Mouse (Mus musculus): ENCODE measurements around the gene Cad.
"Not testable (repeated sequence)": the region's sequence is repeated elsewhere in the genome, so short reads cannot be mapped to it uniquely, and the experiment has no call there.

The Cad gene

DNA sequence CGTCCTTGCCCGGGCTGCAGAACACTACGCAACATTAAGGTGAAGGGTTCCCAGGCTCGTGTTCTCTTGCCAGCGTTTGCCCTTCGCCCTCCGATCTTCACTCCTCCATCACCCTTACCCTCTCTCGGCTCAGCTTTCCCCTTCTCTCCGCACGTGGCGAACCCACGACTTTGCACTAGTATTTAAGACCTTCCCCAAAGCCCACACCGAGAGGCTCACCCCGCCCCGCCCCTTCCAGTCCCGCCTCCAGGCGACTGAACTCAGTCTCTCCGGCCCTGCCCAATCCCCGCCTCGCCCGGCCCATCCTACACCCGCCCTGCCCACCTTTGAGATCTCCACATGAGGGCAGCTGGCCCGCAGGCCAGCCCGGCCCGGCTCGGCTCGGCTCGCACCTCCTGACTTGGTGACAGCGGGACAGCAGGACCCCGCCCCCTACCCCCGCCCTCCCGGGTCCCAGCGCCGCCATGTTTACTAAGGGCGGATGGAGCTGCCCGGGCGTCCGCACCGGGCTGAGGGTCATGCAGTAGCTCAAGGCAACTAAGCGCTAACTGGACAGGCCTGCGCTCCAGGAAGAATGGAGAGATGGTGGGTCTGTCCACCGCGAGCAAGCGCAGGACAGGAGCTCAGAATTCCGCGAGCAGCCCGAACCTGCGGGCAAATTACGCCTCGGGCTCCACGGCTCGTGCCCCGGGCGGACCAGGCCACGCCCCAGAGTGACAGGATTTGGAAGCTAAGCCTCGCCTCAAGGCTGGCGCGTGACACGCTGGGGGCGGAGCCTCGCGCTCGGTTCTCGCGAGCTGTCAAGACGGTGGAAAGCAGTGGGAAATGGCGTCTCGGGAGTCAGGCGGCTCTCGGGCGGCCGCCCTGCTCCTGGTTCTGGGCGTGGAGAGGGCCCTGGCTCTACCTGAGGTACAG lies 6.5 kb upstream of the Cad start, which contains the start of gene Atraid:
Gene Atraid (plus strand): TSS at position 465 of the 915 bp plus-strand sequence.
- Histone ChIP-seq H3K27me3 (ENCODE audit: control insufficient read depth, insufficient read depth, low read length, poor library complexity, severe bottlenecking) (no peaks in the 10 kb centered on the region), H3K36me3 (ENCODE audit: control insufficient read depth, insufficient read depth, low read length, poor library complexity, severe bottlenecking) (0 out of 2 replicates have a peak, but pooled peaks cover 2% of the 10 kb centered on the region)
- peak; percentile 99 for DNase-seq (ENCODE audit: low read depth, low spot score)

- Histone ChIP-seq H3K36me3 (ENCODE audit: control insufficient read depth, insufficient read depth, low read length, poor library complexity, severe bottlenecking) (0 out of 2 replicates have a peak, but pooled peaks cover 2% of the 10 kb centered on the region), H3K27me3 (ENCODE audit: control insufficient read depth, insufficient read depth, low read length, poor library complexity, severe bottlenecking) (no peaks in the 10 kb centered on the region)
- peak; percentile 71 for DNase-seq (ENCODE audit: low read depth, low spot score)
Observed at GRCm38 (mm10) chr5:31048763-31049641, 5.6 kb upstream of the Cad start, which contains the start of gene Slc5a6. TSS of gene Slc5a6 (minus strand) at chr5:31048924.

DNA sequence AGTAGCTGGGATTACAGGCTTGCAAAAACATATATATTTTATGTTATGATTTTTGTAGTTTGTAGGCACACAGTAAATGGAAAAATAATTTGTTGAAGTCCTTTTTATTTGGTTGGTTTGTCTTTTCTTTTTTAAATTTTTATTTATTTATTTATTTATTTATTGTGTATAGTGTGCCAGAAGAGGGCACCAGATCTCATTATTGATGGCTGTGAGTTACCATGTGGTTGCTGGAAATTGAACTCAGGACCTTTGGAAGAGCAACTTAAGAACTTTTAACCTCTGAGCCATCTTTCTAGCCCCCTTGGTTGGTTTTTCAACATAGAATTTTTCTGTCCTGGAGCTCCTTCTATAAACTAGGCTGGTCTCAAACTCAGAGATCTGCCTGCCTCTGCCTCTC lies 4.2 kb upstream of the Cad start:
- H3K27me3 ChIP-seq (ENCODE audit: control insufficient read depth, insufficient read depth, low read length, poor library complexity, severe bottlenecking): no peaks in the 10 kb centered on the region
- H3K36me3 ChIP-seq (ENCODE audit: control insufficient read depth, insufficient read depth, low read length, poor library complexity, severe bottlenecking): 0 out of 2 replicates have a peak, but pooled peaks cover 2% of the 10 kb centered on the region
- peak; percentile 54 for DNase-seq (ENCODE audit: low read depth, low spot score)

DNA sequence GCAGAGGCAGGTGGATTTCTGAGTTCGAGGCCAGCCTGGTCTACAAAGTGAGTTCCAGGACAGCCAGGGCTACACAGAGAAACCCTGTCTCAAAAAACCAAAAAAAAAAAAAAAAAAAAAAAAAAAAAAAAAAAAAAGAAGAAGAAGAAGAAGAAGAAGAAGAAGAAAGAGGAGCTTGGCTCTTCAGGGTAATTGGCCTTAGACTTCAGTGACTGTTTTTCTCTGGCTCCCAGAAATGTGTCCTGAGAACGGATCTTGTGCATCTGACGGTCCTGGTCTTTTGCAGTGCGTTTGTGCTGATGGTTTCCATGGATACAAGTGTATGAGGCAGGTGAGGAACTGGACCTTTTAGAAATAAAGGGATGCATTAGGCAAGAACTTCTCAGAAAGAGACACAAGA lies 852 bp upstream of the Cad start:
- H3K36me3 ChIP-seq (ENCODE audit: control insufficient read depth, insufficient read depth, low read length, poor library complexity, severe bottlenecking); H3K27me3 ChIP-seq (ENCODE audit: control insufficient read depth, insufficient read depth, low read length, poor library complexity, severe bottlenecking); DNase-seq (ENCODE audit: low read depth, low spot score): not testable (repeated sequence)

- H3K27me3 ChIP-seq (ENCODE audit: control insufficient read depth, insufficient read depth, low read length, poor library complexity, severe bottlenecking): no peaks in the 10 kb centered on the region
- peaks cover 8% of the 10 kb centered on the region; the same call in 1 of the 2 replicates for H3K36me3 ChIP-seq (ENCODE audit: control insufficient read depth, insufficient read depth, low read length, poor library complexity, severe bottlenecking)
- DNase-seq (ENCODE audit: low read depth, low spot score): peak; percentile 18
Observed at GRCm38 (mm10) chr5:31055216-31056140, 898 bp downstream of the Cad start.

GRCm38 (mm10) chr5:31069810-31070209 lies 15.2 kb downstream of the Cad start:
- peaks cover 14% of the 10 kb centered on the region for H3K36me3 ChIP-seq (ENCODE audit: control insufficient read depth, insufficient read depth, low read length, poor library complexity, severe bottlenecking)
- no peaks in the 10 kb centered on the region for H3K27me3 ChIP-seq (ENCODE audit: control insufficient read depth, insufficient read depth, low read length, poor library complexity, severe bottlenecking)
- DNase-seq (ENCODE audit: low read depth, low spot score): no peak

DNA sequence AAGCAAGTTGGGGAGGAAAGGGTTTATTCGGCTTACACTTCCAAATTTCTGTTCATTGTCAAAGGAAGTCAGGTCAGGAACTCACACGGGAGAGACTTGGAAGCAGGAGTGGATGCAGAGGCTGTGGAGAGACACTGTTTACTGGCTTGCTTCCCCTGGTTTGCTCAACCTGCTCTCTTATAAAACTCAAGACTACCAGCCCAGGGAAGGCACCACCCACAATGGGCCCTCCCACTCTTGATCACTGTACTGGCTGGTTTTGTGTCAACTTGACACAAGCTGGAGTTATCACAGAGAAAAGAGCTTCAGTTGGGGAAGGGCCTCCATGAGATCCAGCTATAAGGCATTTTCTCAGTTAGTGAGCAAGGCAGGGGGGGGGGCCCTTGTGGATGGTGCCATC lies 16.5 kb downstream of the Cad start:
- no peaks in the 10 kb centered on the region for H3K27me3 ChIP-seq (ENCODE audit: control insufficient read depth, insufficient read depth, low read length, poor library complexity, severe bottlenecking)
- DNase-seq (ENCODE audit: low read depth, low spot score): no peak
- peaks cover 14% of the 10 kb centered on the region for H3K36me3 ChIP-seq (ENCODE audit: control insufficient read depth, insufficient read depth, low read length, poor library complexity, severe bottlenecking)

DNA sequence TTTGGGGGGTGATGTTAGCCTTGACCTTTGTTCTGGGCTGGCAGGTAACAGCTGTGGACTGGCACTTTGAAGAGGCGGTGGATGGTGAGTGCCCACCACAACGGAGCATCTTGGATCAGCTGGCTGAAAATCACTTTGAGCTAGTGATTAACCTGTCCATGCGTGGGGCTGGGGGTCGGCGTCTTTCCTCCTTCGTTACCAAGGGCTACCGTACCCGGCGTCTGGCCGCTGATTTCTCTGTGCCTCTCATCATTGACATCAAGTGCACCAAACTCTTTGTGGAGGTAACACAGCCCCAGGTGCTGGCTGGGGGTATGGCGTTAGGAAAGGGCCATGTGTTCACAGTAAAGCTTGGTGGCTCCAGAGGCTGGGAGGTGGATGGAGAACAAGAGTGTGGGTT lies 17.2 kb downstream of the Cad start:
- Histone ChIP-seq H3K27me3 (ENCODE audit: control insufficient read depth, insufficient read depth, low read length, poor library complexity, severe bottlenecking) (no peaks in the 10 kb centered on the region), H3K36me3 (ENCODE audit: control insufficient read depth, insufficient read depth, low read length, poor library complexity, severe bottlenecking) (peaks cover 14% of the 10 kb centered on the region)
- no peak for DNase-seq (ENCODE audit: low read depth, low spot score)

DNA sequence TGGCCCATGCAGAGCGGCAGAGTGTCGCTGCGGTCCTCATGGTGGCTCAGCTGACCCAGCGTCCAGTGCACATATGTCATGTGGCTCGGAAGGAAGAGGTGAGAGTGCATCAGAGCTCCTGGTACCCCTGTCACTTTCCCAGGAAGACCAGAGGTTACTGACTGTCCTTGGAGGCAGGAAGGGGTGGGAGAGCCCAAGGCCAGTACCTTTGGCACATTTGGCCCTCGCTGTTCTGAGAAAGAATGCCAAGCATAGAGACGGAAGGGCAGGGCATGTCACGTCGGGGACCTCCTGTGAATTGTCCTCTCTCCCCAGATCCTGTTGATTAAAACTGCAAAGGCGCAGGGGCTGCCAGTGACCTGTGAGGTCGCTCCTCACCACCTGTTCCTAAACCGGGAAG lies 18.6 kb downstream of the Cad start:
- Histone ChIP-seq H3K36me3 (ENCODE audit: control insufficient read depth, insufficient read depth, low read length, poor library complexity, severe bottlenecking) (peaks cover 15% of the 10 kb centered on the region), H3K27me3 (ENCODE audit: control insufficient read depth, insufficient read depth, low read length, poor library complexity, severe bottlenecking) (no peaks in the 10 kb centered on the region)
- no peak for DNase-seq (ENCODE audit: low read depth, low spot score)

DNA sequence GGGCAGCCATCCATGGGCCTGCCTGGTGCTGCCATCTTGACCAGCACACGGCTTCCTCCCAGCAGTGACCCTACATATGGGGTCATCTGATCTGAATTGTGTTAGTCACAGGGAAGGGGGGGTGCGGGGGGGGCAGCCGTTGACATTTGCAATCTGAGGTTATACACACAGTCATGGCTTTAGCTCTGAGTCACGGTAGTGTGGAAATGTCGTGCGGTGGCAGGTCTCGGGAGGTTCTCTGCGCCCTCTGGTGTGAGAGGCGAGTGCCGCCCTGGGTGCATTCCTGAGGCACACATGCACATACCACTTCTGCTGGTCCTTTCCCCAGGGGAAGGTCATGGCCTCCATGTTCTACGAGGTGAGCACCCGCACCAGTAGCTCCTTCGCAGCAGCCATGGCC lies 21.8 kb downstream of the Cad start:
- Histone ChIP-seq H3K36me3 (ENCODE audit: control insufficient read depth, insufficient read depth, low read length, poor library complexity, severe bottlenecking) (peaks cover 7% of the 10 kb centered on the region), H3K27me3 (ENCODE audit: control insufficient read depth, insufficient read depth, low read length, poor library complexity, severe bottlenecking) (no peaks in the 10 kb centered on the region)
- DNase-seq (ENCODE audit: low read depth, low spot score): no peak

DNA sequence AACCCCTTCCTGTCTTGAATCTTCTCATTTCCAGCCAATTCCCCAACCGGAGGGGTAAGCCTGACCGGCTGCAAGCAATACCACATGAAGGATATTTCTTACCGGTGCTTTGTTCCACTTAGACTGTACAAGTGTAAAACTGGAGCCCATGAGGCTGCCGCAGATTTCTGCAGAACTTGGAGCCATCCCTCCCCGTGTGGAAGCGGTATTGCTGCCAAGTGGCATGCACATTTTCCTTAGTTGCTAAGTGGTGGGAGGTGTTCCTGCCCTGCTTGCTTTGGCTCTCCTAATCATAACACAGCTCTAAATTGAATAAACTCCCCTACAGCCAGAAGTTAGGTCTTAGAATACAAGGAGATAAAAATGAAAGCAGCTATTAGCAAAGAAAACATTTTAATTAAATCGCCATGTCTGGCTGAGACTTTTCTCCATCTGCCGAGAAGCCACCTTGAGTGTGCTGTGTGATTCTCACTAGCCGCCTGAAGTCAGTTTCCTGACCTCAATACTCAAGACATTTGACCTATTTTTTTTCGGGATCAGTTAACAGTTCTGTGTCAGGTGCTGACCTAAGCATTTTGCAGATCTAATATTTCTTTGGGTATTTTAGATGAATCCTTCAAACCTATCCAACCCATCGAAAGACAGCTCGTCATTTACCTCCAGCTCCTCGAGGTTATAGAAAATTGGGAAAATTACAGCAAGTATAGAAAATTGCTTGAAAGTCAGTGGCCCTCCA lies 25.6 kb downstream of the Cad start:
- DNase-seq (ENCODE audit: low read depth, low spot score): no peak
- no peaks in the 10 kb centered on the region for H3K27me3 ChIP-seq (ENCODE audit: control insufficient read depth, insufficient read depth, low read length, poor library complexity, severe bottlenecking)
- H3K36me3 ChIP-seq (ENCODE audit: control insufficient read depth, insufficient read depth, low read length, poor library complexity, severe bottlenecking): peaks cover 2% of the 10 kb centered on the region; the same call in 1 of the 2 replicates

DNA sequence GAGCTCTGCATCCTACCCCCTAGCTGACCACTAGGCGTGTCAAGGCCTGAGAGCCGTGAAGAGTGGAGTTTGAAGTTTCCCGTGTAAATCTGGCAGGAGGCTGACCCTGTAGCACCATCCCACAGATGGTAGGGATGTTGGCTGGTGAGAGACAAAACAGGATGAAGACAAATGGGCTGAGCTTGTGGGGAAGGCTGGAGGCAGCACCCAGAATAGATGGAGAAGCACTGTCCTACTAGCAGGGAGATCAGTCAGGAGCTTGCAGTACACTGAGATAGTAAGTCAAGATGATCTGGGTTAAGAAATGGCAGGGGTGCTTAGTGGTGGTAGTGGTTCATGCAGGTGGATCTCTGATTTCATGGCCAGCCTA lies 26.2 kb downstream of the Cad start:
- DNase-seq (ENCODE audit: low read depth, low spot score): no peak
- H3K27me3 ChIP-seq (ENCODE audit: control insufficient read depth, insufficient read depth, low read length, poor library complexity, severe bottlenecking): no peaks in the 10 kb centered on the region
- H3K36me3 ChIP-seq (ENCODE audit: control insufficient read depth, insufficient read depth, low read length, poor library complexity, severe bottlenecking): peaks cover 2% of the 10 kb centered on the region; the same call in 1 of the 2 replicates

DNA sequence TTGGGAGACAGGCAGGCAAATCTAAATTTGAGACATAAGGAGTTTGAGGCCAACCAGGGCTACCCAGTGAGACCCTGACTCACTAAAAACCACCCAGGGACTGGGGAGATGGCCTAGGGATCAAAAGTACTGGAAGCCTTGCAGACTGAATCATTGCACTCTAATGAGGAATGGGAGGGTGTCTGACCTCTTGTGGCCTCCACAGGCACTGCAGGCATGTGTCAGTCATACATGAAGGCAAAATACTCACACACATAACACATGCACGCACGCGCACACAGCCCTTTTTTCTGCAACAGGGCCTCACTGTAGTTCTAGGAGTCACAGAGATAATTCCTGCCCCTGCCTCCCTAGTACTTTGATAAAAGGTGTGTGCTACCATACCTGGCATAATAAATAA lies 26.8 kb downstream of the Cad start:
- Histone ChIP-seq H3K36me3 (ENCODE audit: control insufficient read depth, insufficient read depth, low read length, poor library complexity, severe bottlenecking) (peaks cover 2% of the 10 kb centered on the region; the same call in 1 of the 2 replicates), H3K27me3 (ENCODE audit: control insufficient read depth, insufficient read depth, low read length, poor library complexity, severe bottlenecking) (no peaks in the 10 kb centered on the region)
- DNase-seq (ENCODE audit: low read depth, low spot score): peak; percentile 67

Data from splenic B cell, adult 2 months (primary cell).